Mouse (Mus musculus): Measurements from ENCODE around the gene Pcnx4. TPM values are rescaled to one million over a fixed set of nuclear protein-coding genes. Genes with fewer than 3 reads are reported as not detected.

The Pcnx4 gene
- total RNA-seq (2014; fragmentation: Nextera tagmentation) (2.1 and 3.5 TPM in 2 replicates), total RNA-seq (2017) (1.1 and 1.2 TPM in 2 replicates)

DNA sequence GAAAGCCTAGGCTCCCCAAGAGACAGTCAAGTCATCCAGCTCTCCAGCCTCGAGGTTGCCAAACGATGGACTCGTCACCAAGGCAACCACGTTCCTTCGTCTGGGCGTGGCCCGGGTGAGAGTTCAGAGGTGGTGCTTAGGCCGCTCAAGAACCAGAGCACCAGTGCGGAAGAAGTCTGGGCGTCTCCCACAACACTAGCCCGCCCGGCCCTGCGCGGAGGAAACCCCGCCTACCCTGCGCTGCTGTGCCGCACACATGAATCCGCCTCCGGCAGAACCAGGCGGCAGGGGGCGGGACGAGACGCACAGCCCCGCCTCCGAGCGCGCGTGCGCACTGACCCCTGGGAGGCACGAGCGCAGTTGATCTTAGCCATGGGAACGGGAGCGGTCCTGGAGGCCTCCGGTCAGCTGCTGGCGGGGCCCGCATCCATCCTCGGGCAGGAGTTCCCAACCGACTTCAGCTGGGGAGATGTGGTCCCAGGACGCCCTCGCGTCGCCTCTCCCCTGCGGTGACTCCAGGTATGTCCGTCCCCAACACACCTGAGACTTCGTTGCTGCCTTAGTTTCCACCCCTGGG, at the start of gene Pcnx4:
Gene Pcnx4, plus strand, starts transcription at position 363 of the 577 bp plus-strand sequence.
- peak; percentile 99 for ATAC-seq (replicated peaks; ENCODE audit: poor library complexity, severe bottlenecking)

DNA sequence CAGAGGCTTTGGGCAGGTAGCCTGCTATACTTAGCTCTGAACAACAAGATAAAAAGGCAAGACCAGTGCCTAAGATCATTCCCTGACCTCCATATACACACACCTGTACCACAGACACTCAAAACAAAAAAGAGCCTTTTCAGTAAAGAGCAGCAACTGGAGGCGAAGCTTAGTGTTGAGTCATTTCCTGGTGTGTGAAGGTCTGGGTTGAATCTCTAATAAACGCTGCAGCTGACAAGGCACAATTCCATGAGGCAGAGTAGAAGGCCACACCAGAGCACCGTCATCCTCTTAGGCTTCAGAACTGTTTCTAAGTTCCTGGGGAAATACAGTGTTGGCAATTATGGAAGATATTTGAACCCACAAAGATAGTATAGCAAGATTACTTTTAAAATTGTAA, 48.7 kb upstream of the Pcnx4 start:
- ATAC-seq (replicated peaks; ENCODE audit: poor library complexity, severe bottlenecking) = no peak

DNA sequence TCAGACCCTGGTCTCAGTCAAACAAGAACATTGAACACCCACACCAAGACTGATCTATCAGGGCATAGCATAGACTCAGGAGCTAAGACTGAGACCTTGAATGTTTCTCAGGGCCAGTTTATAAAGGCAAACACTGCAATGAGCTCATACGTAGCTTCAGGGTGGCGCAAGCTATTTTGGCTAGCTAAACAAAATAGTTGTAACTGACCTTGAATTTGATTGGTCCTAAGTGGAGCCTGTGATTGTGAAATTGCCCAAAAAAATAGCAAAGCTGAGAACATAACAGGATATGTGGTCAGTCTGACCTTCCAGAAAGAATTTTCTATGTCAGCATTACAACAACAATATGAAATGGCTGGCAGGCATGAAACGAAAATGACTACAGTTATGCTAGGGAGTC, 46.2 kb upstream of the Pcnx4 start:
- ATAC-seq (replicated peaks; ENCODE audit: poor library complexity, severe bottlenecking) = peak; percentile 92

DNA sequence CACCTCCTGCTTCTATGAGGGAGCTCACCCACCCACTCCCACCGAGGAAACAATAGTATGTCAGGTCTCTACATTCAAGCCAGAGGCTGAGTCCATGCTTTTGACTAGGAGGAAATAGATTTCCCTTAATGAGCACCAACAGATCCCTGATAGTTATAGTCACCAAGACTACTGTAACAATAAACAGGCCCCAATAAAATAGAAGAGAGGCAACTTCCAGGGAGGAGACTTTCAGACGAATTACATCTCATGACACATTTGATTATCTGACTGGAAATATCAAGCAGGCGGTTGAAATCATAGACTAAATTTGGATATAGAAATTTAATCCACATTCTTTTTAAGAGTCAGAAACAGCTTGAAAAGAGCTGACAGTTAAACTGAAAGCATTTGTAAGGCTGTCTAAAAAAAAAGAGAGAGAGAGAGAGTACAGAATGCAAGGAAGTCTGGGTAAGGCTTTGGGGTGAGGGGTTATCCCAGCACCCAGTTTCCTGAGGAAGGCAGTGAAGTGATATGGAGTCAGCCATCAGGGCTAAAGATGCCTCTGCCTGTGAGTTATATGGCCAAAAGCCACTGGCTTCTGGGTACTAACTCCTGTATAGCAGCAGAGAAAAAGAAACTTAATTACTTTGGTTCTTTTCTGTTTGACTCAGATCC, 45.0 kb upstream of the Pcnx4 start:
- ATAC-seq (replicated peaks; ENCODE audit: poor library complexity, severe bottlenecking) = no peak

DNA sequence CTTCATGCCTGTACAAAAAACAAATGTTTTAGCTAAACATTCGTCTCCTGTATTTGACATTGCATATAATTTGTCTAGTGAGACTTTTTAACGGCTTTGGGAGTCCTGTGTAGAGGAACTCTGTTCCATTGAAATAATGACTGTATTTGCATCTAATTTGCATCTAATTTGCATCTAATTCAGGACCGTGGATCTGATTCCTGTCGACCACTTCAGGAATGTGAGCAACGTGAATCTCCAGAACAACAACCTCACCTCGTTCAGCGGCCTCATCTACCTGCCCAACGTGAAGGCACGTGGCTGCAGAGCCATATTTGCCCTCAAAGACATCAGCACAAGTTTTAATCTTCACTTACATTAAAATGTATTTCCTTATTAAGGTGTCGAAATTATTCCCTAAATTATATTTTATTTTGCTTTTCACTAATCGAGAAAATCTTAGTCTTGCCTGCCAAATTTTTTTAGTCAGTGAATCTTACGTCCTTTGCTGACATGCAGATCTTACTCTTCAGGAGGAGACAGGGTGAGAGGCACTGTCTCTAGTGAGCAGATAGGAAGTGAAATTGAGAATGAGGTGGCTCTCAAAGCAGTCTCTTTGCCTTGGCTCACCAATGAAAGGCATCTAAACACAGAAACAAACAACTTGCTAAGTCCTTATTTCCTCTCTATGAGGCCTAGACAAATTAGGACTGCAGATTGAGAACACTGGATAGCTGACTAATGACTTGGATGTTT, 39.1 kb upstream of the Pcnx4 start:
- ATAC-seq (replicated peaks; ENCODE audit: poor library complexity, severe bottlenecking) = no peak

DNA sequence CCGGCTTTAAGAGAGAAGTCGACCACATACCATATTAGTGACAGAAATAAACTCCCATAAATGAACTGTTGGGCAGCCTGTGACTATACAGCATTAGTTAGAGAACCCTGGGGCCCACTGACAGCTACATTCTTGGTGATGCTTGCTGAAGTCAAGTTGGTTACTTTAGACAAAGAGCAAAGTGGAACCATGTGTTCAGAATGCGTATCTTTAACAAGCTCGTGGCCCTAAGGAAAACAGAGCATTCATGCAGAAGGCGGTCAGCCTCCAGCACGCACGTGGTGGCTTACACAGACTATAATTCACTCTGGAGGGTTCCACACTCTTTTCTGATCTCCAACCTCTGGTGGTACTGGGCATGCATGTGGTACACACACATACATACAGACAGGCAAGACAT, 26.6 kb upstream of the Pcnx4 start:
- no peak for ATAC-seq (replicated peaks; ENCODE audit: poor library complexity, severe bottlenecking)

DNA sequence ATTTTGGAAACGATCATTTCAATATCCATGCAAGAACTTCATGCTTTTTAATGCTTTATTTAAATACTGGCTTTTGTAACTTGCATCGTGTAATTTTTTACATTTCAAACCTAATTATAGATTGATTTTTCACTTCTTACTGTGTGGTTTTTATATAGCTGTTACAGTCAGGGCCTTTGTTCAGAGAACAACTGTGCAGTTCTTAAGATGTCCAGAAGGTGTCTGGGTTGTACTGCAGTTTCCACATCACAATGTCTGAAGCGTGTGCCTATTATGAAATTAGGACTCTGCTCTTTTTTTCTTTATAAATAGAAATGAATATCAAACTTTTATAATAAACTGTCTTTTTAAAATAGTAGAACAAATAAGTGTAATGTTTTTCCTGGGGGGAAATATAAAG, 20.7 kb upstream of the Pcnx4 start:
- ATAC-seq (replicated peaks; ENCODE audit: poor library complexity, severe bottlenecking) = peak; percentile 62

DNA sequence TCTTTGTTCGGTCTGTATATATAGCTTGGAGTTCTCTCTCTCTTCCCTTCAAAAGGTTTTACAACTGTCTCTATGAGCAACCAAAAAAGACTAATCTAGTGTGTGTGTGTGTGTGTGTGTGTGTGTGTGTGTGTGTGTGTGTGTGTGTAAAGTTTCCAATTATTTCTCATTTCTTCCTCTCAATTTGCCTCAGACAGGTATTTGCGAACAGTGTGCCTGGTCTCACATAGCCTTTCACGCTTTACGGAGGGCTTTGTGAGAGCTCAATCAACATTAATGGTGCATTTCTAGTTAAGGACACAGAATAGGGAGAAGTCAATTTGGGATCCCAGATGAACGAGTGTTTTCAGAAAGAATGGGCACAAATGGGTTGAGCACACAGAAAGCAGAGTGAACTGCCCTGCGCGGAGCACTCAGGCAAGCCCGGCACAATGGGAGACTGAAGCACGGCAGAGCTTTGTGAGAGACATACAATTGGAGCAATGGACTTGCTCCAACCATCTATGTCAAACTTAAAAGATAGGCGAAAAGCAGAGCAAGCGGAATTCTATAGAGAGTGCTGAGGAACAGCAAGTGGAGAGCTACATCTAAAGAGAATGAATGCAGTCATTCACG, 18.0 kb upstream of the Pcnx4 start:
- ATAC-seq (replicated peaks; ENCODE audit: poor library complexity, severe bottlenecking) = no peak

DNA sequence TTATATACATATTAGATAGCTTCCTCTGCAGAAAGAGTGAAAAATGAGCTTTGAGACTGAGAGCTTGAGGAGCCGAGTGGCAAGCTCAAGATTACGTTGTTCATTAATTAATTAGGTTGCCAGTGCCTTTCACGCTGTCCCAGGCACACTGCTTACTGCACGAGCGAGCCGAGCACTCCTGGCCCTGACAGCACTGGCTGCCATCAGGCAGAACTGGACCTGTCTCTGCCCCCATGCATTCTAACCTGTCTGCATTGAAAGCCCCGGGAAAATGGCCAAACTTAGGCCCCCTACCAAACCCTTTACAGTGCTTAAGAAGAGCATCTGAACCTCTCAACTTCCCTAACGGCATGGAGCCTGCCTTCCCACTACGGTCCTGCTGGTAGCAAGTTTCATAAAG, 16.8 kb upstream of the Pcnx4 start:
- no peak for ATAC-seq (replicated peaks; ENCODE audit: poor library complexity, severe bottlenecking)

DNA sequence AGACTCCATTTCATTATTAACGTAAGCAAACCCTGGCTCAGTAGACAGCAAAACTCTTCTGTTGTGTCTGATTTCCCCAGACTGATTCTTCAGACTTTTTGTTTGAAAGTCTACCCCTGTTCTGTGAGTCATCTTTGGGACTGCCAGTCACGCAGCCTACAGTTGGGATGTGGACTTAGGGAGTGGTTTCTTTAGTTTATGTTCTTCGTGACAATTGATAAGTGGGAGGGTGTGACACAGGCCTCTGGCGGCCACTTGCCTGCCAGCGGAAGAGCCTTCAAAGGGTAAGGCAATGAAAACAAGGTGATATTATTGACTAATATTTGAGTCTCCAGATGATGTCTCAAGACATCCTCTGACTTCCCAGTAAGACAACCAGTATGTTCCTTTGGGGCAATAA, 16.3 kb upstream of the Pcnx4 start:
- ATAC-seq (replicated peaks; ENCODE audit: poor library complexity, severe bottlenecking) = no peak

DNA sequence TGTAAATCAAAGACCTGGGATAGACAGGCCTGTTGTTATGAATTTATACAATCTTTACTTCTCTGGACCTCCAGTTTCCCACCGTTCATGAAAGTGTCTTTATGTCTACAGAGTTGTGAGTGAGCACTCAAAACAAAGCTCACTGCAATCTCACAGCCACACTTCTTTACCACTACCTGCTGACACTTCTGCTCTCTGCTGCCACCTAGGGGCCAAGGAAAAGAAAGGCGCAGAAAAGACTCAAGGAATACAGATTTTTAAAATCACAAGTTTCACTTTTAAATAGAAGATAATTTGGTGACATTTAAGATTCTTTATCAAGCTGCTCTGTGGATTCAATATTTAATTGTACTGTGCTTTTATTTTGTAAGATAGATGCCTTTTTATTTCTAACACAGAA, 15.5 kb upstream of the Pcnx4 start:
- peak; percentile 65 for ATAC-seq (replicated peaks; ENCODE audit: poor library complexity, severe bottlenecking)

DNA sequence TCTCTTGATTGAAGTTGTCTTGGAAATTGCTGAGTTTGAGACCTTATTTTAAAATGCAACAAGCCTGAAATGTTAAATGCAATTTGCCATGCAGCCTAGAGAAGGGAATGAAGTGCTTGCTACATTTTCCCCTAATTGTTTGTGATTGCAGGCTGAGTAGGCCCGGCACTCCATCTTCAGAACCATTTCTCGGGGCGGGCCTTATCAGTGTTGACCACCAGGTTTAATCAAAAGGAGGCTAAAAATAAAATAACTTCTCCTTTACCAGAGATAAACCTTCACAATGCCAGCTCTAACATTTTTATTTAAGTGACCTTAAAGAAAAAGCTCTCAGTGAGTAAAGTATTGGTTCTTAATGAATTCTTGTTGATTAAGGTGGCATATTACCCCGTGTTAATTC, 10.6 kb upstream of the Pcnx4 start:
- ATAC-seq (replicated peaks; ENCODE audit: poor library complexity, severe bottlenecking) = no peak

DNA sequence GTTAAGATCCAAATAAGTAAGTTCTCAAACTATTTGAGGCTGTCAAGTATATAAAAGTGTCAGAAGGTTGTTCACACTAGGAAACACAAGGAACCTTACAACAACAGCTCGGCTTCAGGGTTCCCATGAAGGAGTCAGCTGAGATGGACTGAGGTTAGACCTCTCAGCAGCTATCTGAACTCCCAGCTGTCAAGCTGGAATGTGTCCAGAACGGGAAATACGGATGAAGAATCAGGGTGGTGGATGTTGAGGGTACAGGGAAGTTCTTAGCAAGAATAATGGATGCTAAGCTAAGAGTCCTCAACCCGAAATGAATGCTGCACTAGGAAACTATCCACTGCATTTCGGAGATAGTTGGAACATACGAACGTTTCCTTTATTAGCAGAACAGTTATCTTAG, 3.9 kb upstream of the Pcnx4 start:
- ATAC-seq (replicated peaks; ENCODE audit: poor library complexity, severe bottlenecking) = no peak

DNA sequence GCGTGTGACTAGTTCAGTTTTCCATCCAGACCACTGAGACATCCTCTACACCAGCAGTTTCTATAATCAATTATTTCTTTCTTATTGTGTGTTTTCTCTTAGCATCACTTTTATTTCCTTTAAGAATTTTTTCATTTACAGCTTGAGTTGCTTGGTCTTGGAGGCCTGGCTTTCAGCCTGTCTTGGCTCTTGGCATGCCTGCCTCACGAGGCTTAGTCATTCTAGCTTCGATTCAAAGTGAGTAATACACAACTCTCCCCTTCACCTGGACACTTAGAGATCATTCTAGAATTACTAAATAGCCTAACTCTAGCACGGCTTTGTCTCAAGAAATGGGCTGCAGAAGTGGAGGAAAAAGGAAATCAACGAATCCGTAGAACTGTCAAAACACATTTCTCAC, 2.2 kb upstream of the Pcnx4 start:
- ATAC-seq (replicated peaks; ENCODE audit: poor library complexity, severe bottlenecking) = no peak

DNA sequence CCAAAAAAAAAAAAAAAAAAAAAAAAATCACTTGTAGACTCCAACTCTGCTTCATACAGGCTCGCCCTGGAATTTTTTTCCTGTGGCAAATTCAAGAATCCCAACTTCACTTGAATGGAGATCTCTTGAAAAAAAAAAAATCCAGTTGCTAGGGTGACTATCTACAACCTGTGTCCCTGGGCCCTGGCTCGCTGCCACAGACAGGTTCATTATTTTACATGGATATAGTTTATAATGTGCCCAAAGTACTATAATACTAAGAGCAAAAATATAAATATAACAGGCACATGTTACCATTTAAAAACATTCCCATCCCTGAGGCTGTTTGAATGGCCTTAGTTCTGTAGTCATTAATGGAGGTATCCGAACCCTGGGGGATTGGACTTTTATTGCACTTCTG, 584 bp upstream of the Pcnx4 start:
- no peak for ATAC-seq (replicated peaks; ENCODE audit: poor library complexity, severe bottlenecking)

DNA sequence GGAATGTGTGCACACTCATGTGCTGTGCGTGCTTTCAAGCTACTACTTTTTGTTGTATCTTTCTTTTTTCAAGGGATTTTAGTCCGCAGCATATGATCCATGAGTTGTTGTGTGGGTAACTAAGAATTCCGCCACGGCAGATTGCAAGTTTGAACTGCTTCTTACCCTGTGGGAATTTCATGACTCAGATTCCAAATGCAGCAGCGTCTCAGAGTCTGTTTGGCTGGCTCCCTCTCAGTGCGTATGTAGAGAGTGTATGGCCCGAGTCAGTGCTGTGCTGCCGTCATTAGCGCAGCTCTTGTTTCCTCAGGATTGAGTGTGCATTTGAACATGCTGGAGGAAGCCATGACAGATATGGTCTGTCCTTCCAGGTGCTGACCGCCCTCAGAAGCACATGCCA, 2.4 kb downstream of the Pcnx4 start:
- ATAC-seq (replicated peaks; ENCODE audit: poor library complexity, severe bottlenecking) = no peak

DNA sequence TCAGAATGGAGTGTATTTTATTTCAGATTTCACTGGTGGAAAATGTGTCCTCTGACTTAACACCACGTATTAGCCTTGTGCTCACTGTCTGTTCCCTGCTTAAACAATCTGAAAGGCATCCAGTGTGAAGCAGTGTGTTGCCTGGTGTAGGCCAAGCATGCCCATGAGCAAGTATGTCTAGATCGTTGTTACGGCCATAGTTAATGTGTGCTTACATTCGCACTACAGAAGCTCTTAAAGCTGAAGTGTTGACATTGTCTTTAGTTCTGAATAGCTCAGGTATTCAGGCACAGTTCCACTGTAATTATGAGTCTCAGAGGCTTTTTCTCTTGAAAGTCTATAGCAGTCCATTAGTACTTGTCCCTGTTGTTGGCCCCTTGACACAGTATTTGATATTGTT, 18.2 kb downstream of the Pcnx4 start:
- ATAC-seq (replicated peaks; ENCODE audit: poor library complexity, severe bottlenecking) = no peak

DNA sequence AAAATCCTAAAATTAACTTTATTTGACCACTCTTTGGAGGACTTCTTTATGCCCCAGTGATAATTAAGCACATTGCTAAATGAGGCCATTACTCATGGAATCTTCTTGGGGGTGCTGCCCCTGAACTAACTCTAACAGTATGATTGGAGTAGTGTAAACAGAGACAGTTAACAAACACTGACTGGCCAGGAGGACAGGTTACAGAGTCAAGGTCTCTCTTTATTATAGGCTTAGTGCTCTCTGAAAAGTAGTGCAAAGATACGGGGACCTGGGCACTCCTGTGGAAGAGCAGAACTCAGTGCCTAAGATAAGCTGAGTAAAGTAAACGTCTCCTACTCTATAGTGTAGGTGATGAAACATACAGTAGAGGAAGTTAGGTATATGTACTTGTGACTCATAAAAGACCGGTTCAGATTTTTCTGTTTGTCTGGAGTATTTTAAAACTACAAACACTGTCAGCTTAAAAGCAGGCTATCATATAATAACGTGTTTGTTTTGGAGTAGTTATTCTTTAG, 28.2 kb downstream of the Pcnx4 start:
- no peak for ATAC-seq (replicated peaks; ENCODE audit: poor library complexity, severe bottlenecking)

DNA sequence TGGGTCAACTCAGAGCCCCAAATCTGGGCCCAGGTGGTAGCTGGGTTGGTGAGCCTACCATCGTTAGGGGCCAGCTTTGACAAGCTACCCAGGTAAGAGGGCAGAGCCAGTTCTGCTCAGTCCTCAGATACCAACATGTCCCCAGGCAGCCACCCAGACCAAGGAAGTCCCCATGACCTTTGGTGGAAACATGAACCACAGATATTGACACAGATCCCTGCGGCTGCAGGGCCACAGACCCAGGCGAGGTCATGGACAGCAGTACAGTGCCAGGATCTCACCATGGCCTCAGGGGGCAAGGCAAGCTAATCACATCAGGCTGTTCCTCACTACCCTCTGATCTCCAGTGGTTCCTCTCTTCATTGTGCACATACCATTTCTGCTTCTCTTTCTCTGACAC, 45.8 kb downstream of the Pcnx4 start:
- no peak for ATAC-seq (replicated peaks; ENCODE audit: poor library complexity, severe bottlenecking)

DNA sequence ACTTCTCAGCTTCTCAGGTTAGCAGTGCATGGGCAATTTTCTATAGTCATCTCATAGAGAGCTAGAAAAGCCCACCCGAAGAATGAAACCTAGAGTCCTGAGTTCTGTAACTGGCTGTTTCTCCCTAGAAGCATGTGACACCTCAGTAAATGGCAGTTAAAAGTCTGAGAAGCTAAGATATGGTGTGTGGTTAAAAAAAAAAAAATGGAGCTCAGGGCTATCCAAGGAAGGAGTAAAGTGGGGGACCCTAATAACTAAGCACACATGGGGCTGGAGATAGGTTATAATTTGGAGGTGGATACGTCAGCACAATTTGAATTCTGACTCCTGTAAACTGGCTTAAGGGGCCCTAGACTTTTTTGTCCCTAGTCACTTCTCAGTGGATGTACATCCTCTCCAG, 46.9 kb downstream of the Pcnx4 start:
- ATAC-seq (replicated peaks; ENCODE audit: poor library complexity, severe bottlenecking) = no peak

DNA sequence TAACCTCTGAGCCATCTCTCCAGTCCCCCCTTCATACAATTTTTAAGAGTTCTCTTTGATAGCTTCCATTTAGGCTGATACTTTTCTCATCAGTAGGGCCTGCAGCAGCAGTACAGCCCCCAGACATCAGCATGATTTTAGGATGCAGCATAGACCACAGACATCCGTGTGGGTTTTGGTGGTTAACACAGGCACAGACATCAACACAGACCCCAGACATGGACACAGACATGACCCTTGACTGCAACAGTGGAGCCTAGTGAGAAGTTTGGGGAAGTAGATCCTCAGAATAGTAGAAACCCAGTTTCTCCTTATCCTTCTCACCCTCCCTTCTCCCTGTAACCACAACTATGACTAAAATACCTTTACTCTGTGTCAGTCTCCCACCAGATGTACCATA, 49.2 kb downstream of the Pcnx4 start:
- ATAC-seq (replicated peaks; ENCODE audit: poor library complexity, severe bottlenecking) = no peak

Measured in granulocyte monocyte progenitor cell, adult 5-6 weeks (primary cell).